Mouse (Mus musculus) MEL (cell line): ENCODE results near the gene Crybg3.

Experiments used
- BHLHE40 ChIP-seq: IDR thresholded peaks from 2 replicates; pipeline ENCODE4 v1.6.1; 2012; ENCODE audit warnings: low read depth, mild to moderate bottlenecking, inconsistent platforms, low read length, improper control_type of control experiment, borderline replicate concordance
- CTCF ChIP-seq, 3 experiments: IDR thresholded peaks in 2 of 3; conservative IDR thresholded peaks in 1 of 3; 2 replicates each; pipeline ENCODE4 v1.5.1; 2011 to 2012; ENCODE audit warnings: low read length in 3 of 3, low read depth in 2 of 3, mild to moderate bottlenecking in 2 of 3, improper control_type of control experiment in 1 of 3, inconsistent platforms in 1 of 3, mixed read lengths in 1 of 3, moderate library complexity in 1 of 3; ENCODE audit not compliant: control insufficient read depth in 1 of 3, insufficient read depth in 1 of 3, poor library complexity in 1 of 3, severe bottlenecking in 1 of 3
- EP300 ChIP-seq, 2 experiments: IDR thresholded peaks; 2 replicates each; pipeline ENCODE4 v1.6.1; 2011; ENCODE audit warnings: improper control_type of control experiment in 2 of 2, low read length in 2 of 2, low read depth in 1 of 2, mild to moderate bottlenecking in 1 of 2
- ETS1 ChIP-seq: IDR thresholded peaks from 2 replicates; pipeline ENCODE4 v1.6.1; 2012; ENCODE audit warnings: low read depth, mild to moderate bottlenecking, inconsistent platforms, low read length, improper control_type of control experiment, moderate library complexity
- HCFC1 ChIP-seq: IDR thresholded peaks from 2 replicates; pipeline ENCODE4 v1.6.1; 2012; ENCODE audit warnings: low read depth, mild to moderate bottlenecking, inconsistent platforms, low read length, improper control_type of control experiment, moderate library complexity
- MAX ChIP-seq: IDR thresholded peaks from 2 replicates; pipeline ENCODE4 v1.6.1; 2011; ENCODE audit warnings: low read length, improper control_type of control experiment
- MYC ChIP-seq: IDR thresholded peaks from 2 replicates; pipeline ENCODE4 v1.6.1; 2011; ENCODE audit warnings: low read depth, mild to moderate bottlenecking, low read length, improper control_type of control experiment, moderate library complexity
- NRF1 ChIP-seq: IDR thresholded peaks from 2 replicates; pipeline ENCODE4 v1.6.1; 2014; ENCODE audit warnings: low read depth, mild to moderate bottlenecking, inconsistent platforms, low read length, improper control_type of control experiment, moderate library complexity; ENCODE audit not compliant: poor library complexity, insufficient read depth, severe bottlenecking
- POLR2A ChIP-seq, 2 experiments: IDR thresholded peaks; 2 replicates each; pipeline ENCODE4 v1.6.1; 2011 to 2012; ENCODE audit warnings: low read length in 2 of 2, mild to moderate bottlenecking in 2 of 2, control low read depth in 1 of 2, improper control_type of control experiment in 1 of 2, low read depth in 1 of 2, moderate library complexity in 1 of 2; ENCODE audit not compliant: control insufficient read depth in 1 of 2, insufficient read depth in 1 of 2, poor library complexity in 1 of 2
- POLR2AphosphoS2 ChIP-seq: IDR thresholded peaks from 2 replicates; pipeline ENCODE4 v1.6.1; 2011; ENCODE audit warnings: low read length, improper control_type of control experiment
- SIN3A ChIP-seq: IDR thresholded peaks from 2 replicates; pipeline ENCODE4 v1.6.1; 2012; ENCODE audit warnings: low read length, improper control_type of control experiment, inconsistent platforms
- USF1 ChIP-seq: IDR thresholded peaks from 2 replicates; pipeline ENCODE4 v1.6.1; 2014; ENCODE audit warnings: low read depth, mild to moderate bottlenecking, inconsistent platforms, low read length, improper control_type of control experiment, moderate library complexity
- ZKSCAN1 ChIP-seq: IDR thresholded peaks from 2 replicates; pipeline ENCODE4 v1.6.1; 2012; ENCODE audit warnings: low read depth, mild to moderate bottlenecking, inconsistent platforms, low read length, improper control_type of control experiment, moderate library complexity

DNA sequence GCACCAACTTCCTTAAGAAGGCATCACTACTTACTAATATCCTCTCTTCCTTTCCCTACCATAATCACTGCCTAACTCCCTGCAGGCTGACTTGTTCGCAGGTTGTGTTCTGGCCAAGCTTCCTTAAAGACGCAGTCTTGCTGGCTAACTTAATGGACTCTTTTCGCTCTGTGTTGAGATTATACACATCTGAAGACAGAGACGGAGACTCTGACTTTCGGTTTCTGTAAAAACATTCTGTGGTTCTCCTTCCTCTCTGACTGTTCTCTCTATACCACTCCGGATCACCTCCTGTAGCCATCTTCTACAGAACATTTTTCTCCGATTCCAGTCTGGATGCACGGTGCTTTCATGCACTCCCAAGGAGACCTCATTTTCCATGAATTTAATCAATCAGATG lies 30.0 kb downstream of the Crybg3 start:
- no peak for TF ChIP-seq ETS1
- no peak for TF ChIP-seq SIN3A
- no peak for TF ChIP-seq POLR2A (IDR thresholded peaks at IDR 0.05; ENCODE audit: control insufficient read depth in 1 of 2, insufficient read depth in 1 of 2, low read depth in 1 of 2, low read length in 2 of 2, poor library complexity in 1 of 2)
- no peak for TF ChIP-seq CTCF (IDR thresholded peaks at IDR 0.05 in 2 of 3, conservative IDR thresholded peaks at IDR 0.05 in 1 of 3; ENCODE audit: control insufficient read depth in 1 of 3, insufficient read depth in 1 of 3, low read depth in 2 of 3, low read length in 3 of 3, poor library complexity in 1 of 3, severe bottlenecking in 1 of 3)
- TF ChIP-seq ZKSCAN1 = no peak
- TF ChIP-seq POLR2AphosphoS2 = no peak
- no peak for TF ChIP-seq EP300 (IDR thresholded peaks at IDR 0.05; ENCODE audit: low read depth in 1 of 2, low read length in 2 of 2)
- no peak for TF ChIP-seq USF1
- no peak for TF ChIP-seq MAX
- no peak for TF ChIP-seq BHLHE40
- TF ChIP-seq HCFC1 = no peak
- TF ChIP-seq NRF1 = no peak
- TF ChIP-seq MYC = no peak
